Mouse (Mus musculus): ENCODE measurements around the gene Rccd1. TPM values are rescaled to one million over a fixed set of nuclear protein-coding genes. Genes with fewer than 3 reads are reported as not detected.
A peak's percentile ranks its signal among the peaks of the same experiment; 100 is the strongest.

Rccd1 gene
- total RNA-seq (2021): 1 to 10 TPM; 8.5 to 9.5 TPM

DNA sequence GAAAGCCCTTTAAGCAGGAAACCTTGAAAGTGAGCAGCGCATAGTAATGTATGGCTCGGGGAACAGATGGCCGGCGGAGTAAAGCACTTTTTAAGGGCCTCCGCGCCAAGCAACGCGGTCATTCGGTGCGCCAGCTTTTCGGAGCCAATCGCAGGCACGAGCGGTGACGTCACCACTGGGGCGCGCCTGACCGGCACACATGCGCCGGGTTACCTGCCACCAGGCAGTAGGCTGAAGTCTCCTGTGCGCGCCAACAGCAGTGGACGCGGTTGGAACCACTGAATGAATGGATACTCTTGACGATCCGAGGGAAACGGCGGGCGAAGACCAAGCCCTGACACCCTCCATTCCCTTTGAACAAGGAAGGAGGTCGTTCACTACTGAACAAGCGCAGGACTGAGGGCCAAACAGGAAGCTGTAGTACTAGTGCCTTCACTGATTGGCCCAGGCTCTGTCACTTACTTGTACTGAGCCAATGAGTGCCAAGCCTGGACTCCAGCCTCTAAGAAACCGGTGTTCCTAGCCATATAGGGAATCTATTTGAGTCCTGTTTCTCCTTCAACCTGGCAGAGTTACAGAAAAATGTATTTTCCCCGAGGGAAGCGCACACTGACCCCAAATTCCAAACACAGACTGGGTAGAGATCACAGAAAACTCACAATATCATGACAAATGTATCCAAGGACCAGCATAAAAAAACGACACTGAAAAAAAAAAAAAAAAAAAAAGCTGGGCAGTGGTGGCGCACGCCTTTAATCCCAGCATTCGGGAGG is at the start of gene Rccd1:
Gene Rccd1 (minus strand): TSS at position 412 of the 773 bp plus-strand sequence.
- DNase-seq: peak; percentile 96

DNA sequence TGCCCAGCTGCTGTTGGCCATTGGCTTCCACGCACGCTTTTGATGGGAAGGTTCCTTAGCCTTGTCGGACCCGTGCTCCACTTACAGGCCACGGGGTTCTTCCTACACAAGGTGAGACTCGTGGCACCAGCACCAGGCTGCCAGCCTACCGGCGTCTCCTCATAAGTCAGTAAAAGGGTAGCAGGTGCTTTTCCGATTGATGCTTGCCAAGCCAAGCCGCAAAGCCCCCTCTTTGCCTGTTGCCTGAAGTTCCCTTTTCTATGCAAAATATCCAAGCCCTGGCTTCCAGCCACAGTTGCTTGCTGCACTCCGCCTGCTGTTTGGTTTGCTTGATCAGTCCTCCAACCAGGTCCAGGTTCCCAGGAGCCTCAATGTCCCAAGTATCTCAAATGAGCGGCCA is 49.6 kb upstream of the Rccd1 start:
- DNase-seq: no peak

DNA sequence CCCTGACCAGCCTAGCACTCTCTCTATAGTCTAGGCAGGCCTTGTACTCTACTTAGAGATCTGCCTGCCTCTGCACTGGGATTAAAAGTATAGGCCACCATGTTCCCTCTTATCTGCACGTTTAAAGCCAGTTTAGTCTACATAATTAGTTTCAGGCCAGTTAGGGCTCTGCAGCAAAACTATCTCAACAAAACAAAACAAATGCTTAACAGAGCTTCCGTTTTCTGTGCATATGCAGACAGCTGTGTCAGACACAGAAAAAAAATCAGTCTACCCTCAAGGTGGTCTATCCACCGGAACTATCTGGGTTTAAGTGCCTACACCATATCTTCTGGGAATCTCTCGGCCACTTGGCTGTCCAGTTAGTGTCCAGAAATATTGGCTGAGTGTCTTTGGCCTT is 49.1 kb upstream of the Rccd1 start:
- no peak for DNase-seq

DNA sequence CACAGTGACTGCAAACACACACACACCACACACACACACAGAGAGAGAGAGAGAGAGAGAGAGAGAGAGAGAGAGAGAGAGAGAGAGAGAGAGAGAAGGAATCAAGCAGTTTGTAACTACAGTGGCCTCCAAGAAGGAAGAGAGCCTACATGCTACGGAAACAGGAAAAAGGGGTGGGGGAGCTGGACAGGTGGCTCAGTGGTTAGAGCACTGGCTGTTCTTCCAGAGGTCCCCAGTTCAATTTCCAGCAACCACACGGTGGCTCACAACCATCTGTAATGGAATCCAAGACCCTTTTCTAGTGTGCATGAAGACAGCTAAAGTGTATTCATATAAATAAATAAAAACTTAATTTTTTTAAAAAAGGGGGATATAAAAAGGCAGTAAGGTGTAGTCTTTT is 48.4 kb upstream of the Rccd1 start:
- DNase-seq: no peak

DNA sequence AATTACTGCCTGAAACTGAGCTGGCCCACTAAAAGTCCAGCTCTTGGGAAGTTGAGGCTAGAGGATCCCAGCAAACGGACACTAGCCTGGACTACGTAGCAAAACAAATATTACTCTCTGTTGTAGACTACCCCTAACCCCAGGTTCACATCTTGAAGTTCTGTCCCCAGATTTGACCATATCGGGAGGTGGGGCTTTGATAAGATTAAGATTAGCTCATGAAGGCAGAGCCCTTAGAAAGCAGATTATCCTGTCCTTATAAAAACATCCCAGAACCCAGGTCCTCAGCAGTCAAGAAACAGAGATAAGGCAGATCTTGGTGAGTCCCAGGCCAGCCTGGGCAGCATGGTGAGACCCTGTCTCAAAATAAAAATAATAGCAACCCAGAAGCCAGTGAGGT is 47.9 kb upstream of the Rccd1 start:
- DNase-seq: no peak

DNA sequence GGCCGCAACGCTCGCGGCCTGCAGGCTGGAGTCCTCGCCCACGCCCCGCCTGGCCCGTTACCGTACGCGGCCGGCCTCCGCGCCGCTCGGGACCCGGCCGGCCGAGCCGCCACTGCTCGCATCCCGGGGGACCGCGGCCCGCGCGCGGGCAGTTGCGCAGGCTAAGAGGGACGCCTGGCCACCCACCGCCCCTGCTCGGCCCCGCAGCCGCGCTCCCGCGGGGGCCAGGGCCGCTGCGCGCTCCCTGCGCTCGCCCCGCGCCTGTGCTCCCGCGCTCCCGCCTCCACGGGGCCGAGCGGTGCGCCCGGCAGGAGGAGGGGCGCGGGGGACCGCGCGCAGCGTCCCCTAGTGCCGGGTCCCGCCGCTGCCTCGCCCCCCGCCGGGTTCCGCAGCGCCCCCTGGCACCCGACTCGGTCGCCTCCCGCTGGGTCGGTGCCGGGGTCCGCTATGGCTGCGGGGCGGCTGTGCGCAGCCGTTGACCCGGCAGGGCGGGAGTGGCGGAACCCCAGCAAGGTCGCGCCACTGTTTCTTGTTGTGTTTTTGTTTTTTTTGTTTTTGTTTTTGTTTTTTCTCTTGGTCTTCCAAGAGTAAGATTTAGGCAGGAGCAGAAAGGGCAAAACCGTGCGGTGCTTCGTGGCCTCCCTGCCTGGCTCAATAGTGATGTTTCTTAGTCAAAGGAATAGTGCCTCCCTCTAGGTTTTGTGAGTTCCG is 46.9 kb upstream of the Rccd1 start, which contains the start of gene Man2a2:
Gene Man2a2 (minus strand): TSS at position 335 of the 711 bp plus-strand sequence.
- DNase-seq: peak; percentile 92

DNA sequence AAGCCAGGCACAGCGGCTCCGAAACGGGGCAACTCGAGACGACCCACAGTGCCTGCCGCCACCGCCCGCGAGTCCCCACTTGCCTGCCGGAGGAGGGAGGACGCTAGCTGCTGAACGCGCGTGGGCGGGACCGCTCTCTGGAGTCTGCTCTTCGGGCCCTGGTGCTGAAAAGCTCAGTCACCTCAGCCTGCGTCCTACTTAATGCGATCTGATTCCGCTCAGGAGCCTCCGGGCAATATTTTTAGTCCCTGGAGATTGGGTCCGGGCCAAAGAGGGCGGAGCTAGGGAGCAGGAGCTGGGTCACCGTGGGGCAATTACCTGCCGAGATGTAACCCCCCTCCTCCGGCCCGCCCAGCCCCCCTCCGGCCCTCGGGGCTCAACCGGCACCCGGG is 46.4 kb upstream of the Rccd1 start:
- DNase-seq: peak; percentile 85

DNA sequence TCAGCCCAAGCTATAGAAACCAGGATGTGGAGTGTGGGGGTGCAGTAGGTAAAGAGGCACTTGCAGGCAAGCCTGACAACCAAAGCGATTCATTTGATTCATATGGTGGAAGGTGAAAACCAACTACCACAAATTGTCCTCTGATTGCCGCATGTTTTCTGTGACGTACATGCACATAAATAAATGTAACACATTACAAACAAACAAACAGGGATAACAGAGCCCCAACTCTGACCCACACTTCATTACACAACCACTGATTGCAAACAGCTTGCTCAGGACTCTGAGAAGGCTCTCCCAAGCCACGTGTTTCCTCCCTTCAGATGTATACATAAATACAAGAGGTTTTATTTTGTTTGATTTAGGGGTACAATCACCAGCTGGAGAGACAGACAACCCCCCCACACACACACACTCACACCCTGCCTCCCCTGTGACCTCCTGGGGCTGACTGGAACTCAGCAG is 45.7 kb upstream of the Rccd1 start:
- DNase-seq: no peak

DNA sequence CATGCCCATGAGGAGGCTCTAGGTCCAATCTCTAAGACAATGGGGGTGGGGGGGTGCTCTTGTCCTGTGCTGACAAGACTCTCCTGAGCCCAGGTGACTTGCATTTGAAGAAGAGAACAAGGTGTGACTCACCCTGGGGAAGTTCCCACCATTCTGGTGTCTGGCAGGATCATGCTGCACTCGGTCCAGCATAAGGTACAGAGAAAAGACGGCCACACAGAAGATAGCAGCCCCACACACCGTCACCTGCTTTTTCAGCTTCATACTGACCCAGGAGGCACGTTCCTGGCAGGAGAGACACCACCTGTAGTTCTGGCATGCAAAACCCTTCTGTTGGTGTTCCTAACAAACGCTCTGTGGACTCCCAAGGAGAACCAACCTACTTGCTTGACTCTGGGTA is 45.2 kb upstream of the Rccd1 start:
- DNase-seq: no peak

DNA sequence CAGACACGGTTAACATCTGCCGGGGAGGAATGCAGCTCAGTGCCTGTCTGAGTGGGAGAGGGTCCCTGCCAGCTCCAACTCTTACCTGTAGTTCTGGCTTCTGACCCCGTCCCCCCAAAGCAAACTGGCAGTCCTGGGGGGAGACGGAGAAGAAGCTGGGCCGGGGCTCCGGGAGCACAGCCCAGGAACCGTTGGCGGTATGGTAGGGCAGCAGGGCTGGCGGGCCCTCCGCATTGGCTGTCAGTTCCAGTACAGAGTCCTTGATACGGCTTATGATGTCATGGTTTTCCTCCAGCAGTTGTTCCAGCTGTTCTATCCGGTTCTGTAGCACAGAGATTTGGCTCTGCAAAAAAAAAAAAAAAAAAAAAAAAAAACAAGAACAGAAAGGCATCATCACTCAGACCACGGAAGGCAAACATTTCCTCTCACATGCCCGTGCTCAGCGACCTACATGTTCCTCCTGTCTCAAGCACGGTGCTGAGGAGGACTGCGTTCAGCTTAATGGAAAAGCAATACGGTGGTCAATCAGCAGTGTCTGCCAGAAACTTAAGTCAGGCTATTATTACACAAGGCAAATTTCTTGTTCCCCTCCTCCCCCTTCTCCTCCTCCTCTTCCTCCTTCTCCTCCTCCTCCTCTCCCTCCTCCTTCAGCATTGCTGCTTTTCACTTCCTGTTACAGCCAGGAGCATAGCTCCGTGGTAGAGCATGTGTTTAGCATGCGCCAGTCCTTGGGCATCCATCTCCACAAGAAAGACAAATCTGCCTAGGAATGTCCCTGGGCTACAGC is 44.6 kb upstream of the Rccd1 start:
- peak; percentile 59 for DNase-seq

DNA sequence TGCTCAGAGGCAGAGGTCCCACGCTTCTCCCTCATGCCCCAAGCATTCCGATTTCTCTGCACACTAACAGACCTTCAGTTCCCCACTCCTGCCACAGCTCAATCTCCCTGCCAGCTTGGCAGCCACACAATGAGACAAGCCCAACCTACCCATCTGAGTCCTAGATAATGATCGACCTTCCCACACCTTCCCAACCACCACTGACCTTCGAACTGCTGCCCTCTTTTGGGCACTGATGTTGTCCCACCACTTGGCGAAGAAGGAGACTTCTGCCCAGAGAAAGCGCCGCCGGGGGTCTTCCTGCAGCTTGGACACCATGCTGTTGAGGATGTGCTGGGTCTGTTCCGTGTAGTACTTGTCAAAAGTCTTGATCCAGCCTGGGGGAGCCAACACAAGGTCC is 43.8 kb upstream of the Rccd1 start:
- DNase-seq: no peak

DNA sequence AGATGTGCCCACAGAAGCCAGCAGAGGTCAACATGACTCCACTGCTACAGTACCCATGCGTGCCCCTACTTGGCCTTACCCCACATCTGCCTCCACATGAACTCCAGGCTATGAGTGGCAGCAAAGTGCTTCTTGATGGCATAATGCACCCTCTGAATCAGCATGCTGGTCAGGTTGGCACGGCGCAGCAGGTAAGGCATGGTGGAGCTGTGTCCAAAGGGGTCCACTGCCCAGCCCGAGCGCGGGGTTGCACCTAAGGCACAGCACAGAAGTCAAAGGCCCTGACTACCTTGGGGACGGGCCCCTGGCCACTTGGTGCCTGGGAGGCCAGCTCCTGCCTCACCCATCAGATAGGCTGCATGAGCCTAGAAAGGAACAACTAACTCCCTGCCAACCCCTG is 43.0 kb upstream of the Rccd1 start:
- no peak for DNase-seq

DNA sequence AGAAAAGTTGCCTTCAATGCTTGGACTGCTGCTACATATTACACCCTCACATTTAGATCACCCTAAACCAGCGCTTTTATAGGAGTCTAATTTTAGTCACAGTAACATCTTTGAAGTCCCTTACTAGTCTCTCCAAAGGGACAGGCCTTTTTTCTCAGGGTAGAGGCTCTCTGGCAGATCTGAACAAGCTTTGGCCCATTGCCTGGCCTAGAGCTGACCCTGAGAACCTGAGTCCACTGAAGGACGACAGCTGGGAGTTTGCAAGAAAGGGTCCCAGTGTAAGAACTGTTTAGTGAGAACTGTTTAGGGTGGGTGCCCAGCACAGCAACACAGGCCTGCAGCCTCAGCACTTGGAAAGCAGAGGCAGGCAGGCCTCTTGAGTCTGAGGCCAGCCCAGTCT is 41.5 kb upstream of the Rccd1 start:
- DNase-seq: peak; percentile 53

DNA sequence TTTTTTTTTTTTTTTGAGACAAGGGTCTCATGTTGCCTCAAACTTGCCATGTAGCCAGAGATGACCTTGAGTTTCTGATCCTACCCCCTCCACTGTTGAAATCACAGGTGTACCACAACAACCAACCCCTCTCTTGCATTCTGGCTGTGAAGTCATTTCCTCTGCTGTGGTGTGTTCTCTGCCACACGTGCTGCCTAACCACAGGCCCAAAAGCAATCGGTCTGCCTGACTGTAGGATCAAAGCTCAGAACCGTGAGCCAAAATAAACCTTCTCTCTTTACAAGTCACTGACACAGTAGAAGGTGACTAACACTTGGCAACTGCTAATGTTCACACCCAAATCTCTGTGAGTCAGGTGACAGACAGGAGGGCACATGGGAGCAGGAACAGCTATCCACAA is 36.2 kb upstream of the Rccd1 start:
- DNase-seq: no peak

DNA sequence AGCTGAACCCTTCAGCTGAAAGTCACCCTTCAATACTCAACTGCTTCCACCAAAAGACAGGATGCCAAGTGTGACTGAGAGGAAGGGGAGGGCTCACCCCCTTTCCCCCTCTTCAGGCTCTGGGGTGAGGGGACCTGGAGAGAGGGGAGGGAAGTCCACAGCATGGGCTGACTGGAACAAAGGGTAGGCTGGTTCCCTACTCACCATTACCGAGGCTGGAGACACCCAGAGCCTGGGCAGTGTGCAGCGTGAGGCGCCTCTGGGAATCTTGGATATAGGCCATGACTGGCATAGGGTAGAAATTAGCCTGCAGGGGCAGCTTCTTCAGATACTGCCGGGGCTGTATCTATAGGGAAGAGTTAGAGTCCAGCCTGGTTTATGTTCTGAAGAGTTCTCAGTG is 33.8 kb upstream of the Rccd1 start:
- no peak for DNase-seq

DNA sequence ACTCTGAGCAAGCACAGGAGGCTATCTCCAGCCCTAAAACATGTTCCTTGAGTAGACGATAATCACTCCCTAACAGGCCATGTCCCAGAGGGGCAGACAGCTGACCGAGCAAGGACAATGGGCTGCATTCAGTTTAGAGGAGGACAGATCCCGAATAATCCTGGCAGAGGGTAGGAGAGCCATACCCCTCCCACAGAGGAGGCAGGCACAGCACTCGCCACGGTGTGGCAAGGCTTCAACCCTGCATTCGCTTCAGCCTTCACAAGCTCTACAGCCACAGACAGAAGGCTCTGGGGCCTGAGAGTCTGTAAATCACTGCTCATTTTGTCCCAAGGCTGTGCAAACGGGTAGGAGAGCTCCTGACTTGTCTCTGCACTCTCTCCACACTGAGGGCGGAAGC is 32.9 kb upstream of the Rccd1 start:
- peak; percentile 46 for DNase-seq

DNA sequence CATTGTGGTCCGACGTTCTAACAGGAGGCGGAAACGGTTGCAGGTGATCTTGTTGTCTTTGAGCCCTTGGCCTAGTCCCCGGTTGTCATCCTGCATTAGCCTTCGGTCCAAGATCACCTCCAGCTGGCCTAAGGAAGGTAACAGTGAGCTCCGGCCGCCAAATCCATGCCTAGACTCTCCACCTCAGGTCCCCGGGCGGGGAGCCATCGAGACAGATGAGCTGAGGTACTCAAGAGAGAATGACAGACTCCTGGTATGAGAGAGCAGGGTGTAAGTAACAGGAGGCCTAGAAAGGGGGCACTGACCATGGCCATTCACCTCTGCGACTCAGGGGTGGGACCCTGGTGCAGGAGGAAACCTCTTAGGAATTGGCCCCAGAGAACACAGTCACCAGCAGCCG is 32.1 kb upstream of the Rccd1 start:
- DNase-seq: no peak

DNA sequence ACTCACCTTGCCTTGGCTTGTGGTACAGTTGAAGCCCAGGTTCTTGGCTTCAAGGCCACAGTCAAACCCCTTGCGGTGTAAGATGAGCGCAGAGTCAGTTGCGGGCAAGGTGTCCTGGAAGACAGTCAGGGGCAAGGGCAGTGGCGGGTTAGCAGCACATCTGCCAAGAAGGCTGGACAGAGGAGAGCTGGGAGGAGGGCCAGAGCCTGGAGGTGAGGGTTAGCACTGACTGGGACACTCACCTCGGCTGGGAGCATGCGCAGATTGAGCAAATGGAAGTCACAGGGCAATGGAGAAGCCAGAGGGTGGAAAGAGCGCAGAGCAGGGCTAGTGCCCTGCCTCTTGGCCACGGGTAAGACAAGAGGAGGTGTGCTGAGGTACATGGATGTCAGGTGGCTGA is 28.7 kb upstream of the Rccd1 start:
- DNase-seq: no peak

DNA sequence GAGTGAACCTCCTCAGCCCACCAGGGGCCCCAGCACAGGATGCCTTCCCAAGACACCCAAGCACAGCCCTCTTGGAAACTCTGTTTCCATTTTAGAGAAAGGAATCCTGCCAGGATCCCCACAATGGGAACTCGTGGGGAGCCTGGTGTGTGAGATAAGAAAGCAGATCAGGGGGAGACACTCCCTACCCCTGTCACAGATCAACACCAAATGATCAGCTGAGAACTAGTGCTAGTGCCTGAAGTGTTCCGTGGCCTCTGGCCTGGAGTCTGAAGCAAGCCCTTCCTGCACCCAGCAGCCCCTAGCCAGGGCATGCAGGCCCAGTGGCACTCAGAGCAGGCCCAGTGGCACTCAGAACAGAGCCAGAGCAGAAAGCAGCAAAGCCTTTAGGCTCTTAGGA is 26.6 kb upstream of the Rccd1 start:
- DNase-seq: no peak

DNA sequence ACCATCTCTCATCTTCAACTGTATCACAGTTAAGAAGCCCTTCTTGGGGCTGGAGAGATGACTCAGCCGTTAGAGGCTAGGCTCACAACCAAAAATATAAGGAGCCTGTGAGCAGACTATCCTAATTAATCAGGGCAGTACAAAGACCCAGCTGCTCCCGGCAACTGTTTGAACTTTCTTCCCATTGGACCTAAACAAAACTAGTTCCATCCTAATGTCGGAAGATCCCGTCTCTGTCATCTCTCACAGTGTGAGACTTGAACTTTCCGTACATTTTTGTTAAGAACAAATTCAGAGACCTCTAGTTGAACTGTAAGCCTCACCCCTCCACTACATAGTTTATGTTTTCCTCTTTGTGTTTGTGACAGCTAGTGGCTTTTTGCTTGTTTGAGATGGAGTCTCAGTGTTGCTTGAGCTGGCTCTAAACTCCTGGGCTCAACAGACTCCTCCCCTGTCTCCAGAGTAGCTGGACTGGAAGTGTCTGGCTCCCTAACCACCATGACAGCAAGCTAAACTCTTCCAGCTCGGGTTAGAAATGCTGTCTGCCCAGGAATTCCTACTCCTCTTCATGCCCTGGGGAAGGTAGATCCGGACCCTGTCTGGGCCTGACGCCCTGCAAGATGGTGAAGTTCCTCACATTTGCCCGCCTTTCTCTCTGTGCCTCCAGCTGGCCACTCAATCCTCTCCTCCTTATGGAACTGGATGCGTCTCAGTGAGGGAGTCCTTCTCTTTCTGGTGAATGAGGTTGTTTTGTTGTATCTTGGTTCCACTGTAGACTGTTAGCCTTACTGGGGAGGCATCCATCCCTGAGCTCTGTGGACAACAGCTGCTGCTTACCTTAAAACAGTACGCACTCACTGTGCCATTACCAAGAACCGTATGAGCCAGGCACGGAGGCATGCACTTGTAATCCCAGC is 23.7 kb upstream of the Rccd1 start:
- DNase-seq: no peak

DNA sequence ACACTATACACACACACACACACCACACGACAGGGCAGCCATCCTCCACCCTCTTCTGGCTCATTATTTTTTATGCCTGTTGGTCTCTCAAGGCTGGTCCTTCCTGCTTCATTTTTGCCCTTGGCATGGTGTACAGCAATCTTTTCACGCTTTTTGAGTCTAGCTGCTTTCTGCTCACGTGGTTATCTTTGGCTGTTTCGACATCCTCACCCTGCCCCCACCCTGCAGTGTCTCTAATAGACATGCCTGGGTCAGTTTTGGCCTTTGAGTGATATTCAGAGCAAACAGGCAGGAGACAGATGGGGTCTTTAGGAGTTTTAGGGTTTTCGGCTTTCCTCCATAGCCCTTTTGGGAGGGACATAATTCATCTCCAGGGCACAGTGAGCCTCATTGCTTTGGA is 22.6 kb upstream of the Rccd1 start:
- no peak for DNase-seq

DNA sequence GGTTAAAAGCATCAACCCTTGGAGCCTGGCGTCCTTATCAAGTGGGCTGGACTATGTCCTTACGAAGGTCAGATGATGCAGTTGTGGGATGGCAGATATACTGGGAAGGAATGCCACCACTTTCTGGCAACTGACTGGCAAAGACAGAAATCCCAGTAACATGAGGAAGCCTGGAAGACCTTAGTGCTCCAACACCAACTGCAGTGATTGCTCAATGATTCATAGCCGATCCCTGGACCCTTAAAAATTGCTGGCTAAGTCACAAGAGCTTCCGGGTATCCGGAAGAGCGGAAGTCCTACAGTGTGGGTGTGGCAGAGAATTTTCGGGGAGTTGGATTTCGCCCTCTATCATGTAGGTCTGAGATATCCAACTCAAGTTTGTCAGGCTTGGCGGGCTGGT is 21.9 kb upstream of the Rccd1 start:
- no peak for DNase-seq
